Mouse (Mus musculus): ENCODE data around the gene Pxdc1. TPM values are rescaled to one million over a fixed set of nuclear protein-coding genes. Genes with fewer than 3 reads are reported as not detected.

Pxdc1 gene
- polyA plus RNA-seq (2012; ENCODE audit: low replicate concordance), result 88.3 and 120 TPM in 2 replicates

DNA sequence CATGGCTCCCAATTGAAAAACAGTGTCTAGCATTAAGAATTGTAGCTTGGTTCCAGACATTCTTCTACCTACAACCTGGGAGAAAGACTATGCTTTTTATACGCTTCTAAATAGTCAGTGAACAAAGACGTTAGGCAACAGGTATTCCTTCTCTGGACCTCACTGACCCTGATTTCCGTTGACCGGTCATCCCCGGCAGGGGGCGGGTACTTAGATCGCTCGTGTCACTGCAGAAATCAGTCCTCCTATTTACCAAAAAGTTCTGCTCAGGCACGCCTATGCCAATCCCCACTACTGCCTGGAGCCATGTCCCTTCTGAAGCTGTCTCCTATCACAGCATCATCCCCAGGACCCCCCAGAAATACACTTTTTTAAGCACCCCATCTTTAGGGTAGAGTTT lies at the start of gene Pxdc1:
TSS of gene Pxdc1 (minus strand) at position 96 of the 400 bp plus-strand sequence.

Other genes starting within 250 kb of the Pxdc1 start
- gene Fam50b, start 81.4 kb upstream of the Pxdc1 start, polyA plus RNA-seq (2012; ENCODE audit: low replicate concordance), result not detected in 2 replicates
- gene Prpf4b, start 221.8 kb upstream of the Pxdc1 start, polyA plus RNA-seq (2012; ENCODE audit: low replicate concordance), result 21.3 and 32.9 TPM in 2 replicates